Comparison of ENCODE assay signal across 23 mouse cellular contexts in genomic region chr9:90961436-90961835, GRCm38 (mm10).
DNase-seq lines count a peak whose midpoint lies in the region; ATAC-seq and TF ChIP-seq lines count a peak whose summit lies in the region.
"Had no signal": no experiment of that assay in that cellular context is flagged by ENCODE, and none has a peak within 500 bp of the region (broad histone marks: within the 10 kb centered on the region; RNA-seq: fewer than 3 reads in every experiment).

No protein-coding gene starts in this region.

- TF ChIP-seq CTCF in lung, embryonic 14.5 days (IDR thresholded peaks at IDR 0.05; ENCODE audit: low read depth): no peak

- no peaks in the 10 kb centered on the region for H3K27me3 ChIP-seq in lung, embryonic 14.5 days (ENCODE audit: insufficient read depth, low read length)
- H3K27me3 ChIP-seq in limb, embryonic 13.5 days: no peaks in the 10 kb centered on the region
- H3K27me3 ChIP-seq: embryonic facial prominence, embryonic 12.5 days; forebrain, embryonic 13.5 days; hindbrain, embryonic 12.5 days; hindbrain, embryonic 15.5 days had no signal

- H3K27ac ChIP-seq in lung, embryonic 14.5 days (ENCODE audit: low read depth): no peak overlapping the region
- H3K27ac ChIP-seq in limb, embryonic 13.5 days: no peak overlapping the region
- H3K27ac ChIP-seq: embryonic facial prominence, embryonic 12.5 days; forebrain, embryonic 13.5 days; gastrocnemius, adult 2 months; hindbrain, embryonic 12.5 days; hindbrain, embryonic 15.5 days had no signal

- H3K4me1 ChIP-seq in lung, embryonic 14.5 days (ENCODE audit: insufficient read depth): no peaks in the 10 kb centered on the region
- H3K4me1 ChIP-seq in limb, embryonic 13.5 days: no peaks in the 10 kb centered on the region
- H3K4me1 ChIP-seq: embryonic facial prominence, embryonic 12.5 days; forebrain, embryonic 13.5 days; hindbrain, embryonic 12.5 days; hindbrain, embryonic 15.5 days had no signal

- no peak overlapping the region for H3K4me2 ChIP-seq in lung, embryonic 14.5 days
- H3K4me2 ChIP-seq in limb, embryonic 13.5 days (replicated peaks): no peak overlapping the region
- H3K4me2 ChIP-seq: embryonic facial prominence, embryonic 12.5 days; forebrain, embryonic 13.5 days; heart, embryonic 11.5 days; hindbrain, embryonic 12.5 days; hindbrain, embryonic 15.5 days had no signal

- H3K4me3 ChIP-seq in lung, embryonic 14.5 days (ENCODE audit: low read depth, low read length): no peak overlapping the region
- H3K4me3 ChIP-seq in limb, embryonic 13.5 days: no peak overlapping the region
- H3K4me3 ChIP-seq: embryonic facial prominence, embryonic 12.5 days; erythroblast, embryonic 14.5 days; forebrain, embryonic 13.5 days; gastrocnemius, adult 2 months; hindbrain, embryonic 12.5 days; hindbrain, embryonic 15.5 days had no signal

- H3K9me3 ChIP-seq in lung, embryonic 14.5 days (ENCODE audit: low read depth, low read length): no peaks in the 10 kb centered on the region
- no peaks in the 10 kb centered on the region for H3K9me3 ChIP-seq in limb, embryonic 13.5 days
- H3K9me3 ChIP-seq: embryonic facial prominence, embryonic 12.5 days; forebrain, embryonic 13.5 days; hindbrain, embryonic 12.5 days; hindbrain, embryonic 15.5 days had no signal

- DNase-seq in embryo, embryonic 11 days: peak; percentile 5
- no peak for DNase-seq in embryo, embryonic 9.5 days (ENCODE audit: extremely low spot score)
- DNase-seq in lung, embryonic 14.5 days: peak; percentile 31
- DNase-seq in lung, postnatal 10 days: no peak
- DNase-seq in spleen, postnatal 36 days (ENCODE audit: low spot score in 2 of 2): no peak
- DNase-seq in cerebellum, adult 11-12 months: no peak
- DNase-seq: adrenal gland, adult 8-10 months; adrenal gland, postnatal 25 days; cerebellum, adult 18-20 months; cerebellum, adult 9-10 months; cerebellum, postnatal 14 days; gastrocnemius, adult 2 months; gastrocnemius, postnatal 14 days; heart, adult 11 months had no signal

- no peaks in the 10 kb centered on the region for H3K36me3 ChIP-seq in lung, embryonic 14.5 days (ENCODE audit: insufficient read depth)
- H3K36me3 ChIP-seq in limb, embryonic 13.5 days: no peaks in the 10 kb centered on the region
- H3K36me3 ChIP-seq: embryonic facial prominence, embryonic 12.5 days; hindbrain, embryonic 12.5 days; hindbrain, embryonic 15.5 days had no signal

- WGBS in lung, embryonic 14.5 days: 50% methylated on average over 4 of the region's 4 CpGs
- WGBS in limb, embryonic 13.5 days: 32% methylated on average over 4 of the region's 4 CpGs

- no peak overlapping the region for H3K9ac ChIP-seq in lung, embryonic 14.5 days
- no peak overlapping the region for H3K9ac ChIP-seq in limb, embryonic 13.5 days
- H3K9ac ChIP-seq: embryonic facial prominence, embryonic 12.5 days; forebrain, embryonic 13.5 days; hindbrain, embryonic 12.5 days; hindbrain, embryonic 15.5 days had no signal

- ATAC-seq in lung, embryonic 14.5 days (ENCODE audit: insufficient read depth): no peak
- 0 out of 2 replicates have a peak, but pooled peaks have one; percentile 32 for ATAC-seq in limb, embryonic 13.5 days (ENCODE audit: low FRiP score, low read depth)
- ATAC-seq: activated CD4-positive, CD25-positive, alpha-beta regulatory T cell, adult 4 months; forebrain, embryonic 13.5 days; forebrain, embryonic 16.5 days had no signal

Comparison
In these comparisons a context has a peak if more than half of its experiments do, and no peak if none do; other contexts are left out.
1. DNase-seq: peak in embryo, embryonic 11 days (single experiment) and lung, embryonic 14.5 days (single experiment); none in embryo, embryonic 9.5 days (single experiment), lung, postnatal 10 days (single experiment), spleen, postnatal 36 days (0 of 2) and cerebellum, adult 11-12 months (single experiment).